Mouse (Mus musculus) forebrain, postnatal 0 days (tissue): ENCODE results near the gene Ttc39b. TPM values are rescaled to one million over a fixed set of nuclear protein-coding genes. Genes with fewer than 3 reads are reported as not detected.
A peak's percentile ranks its signal among the peaks of the same experiment; 100 is the strongest.
"Not testable (repeated sequence)": the region's sequence is repeated elsewhere in the genome, so short reads cannot be mapped to it uniquely, and the experiment has no call there.

Experiments
- ATAC-seq: fragments of 200-750 bp; cut with Nextera tagmentation; 2 replicates; pipeline ENCODE4 v1.8.0; 2017; ENCODE audit warnings: mild to moderate bottlenecking, moderate library complexity
- DNase-seq: peaks from one replicate; pipeline ENCODE4 v3.0.0-alpha.2; 2015
- H3K27ac ChIP-seq: fragments of 300-500 bp; sonication (generic); 2 replicates; pipeline ENCODE4 v1.5.1; 2014; ENCODE audit warnings: low read depth, mild to moderate bottlenecking, antibody characterized with exemption, low read length, moderate library complexity, mixed read lengths
- H3K27me3 ChIP-seq: fragments of 300-500 bp; sonication (generic); 2 replicates; pipeline ENCODE4 v1.6.1; 2014; ENCODE audit warnings: mild to moderate bottlenecking, low read length, mixed read lengths; ENCODE audit not compliant: insufficient read depth
- H3K36me3 ChIP-seq: fragments of 300-500 bp; sonication (generic); 2 replicates; pipeline ENCODE4 v1.6.1; 2014; ENCODE audit warnings: mild to moderate bottlenecking, moderate library complexity; ENCODE audit not compliant: insufficient read depth
- H3K4me1 ChIP-seq: fragments of 300-500 bp; sonication (generic); 2 replicates; pipeline ENCODE4 v1.6.1; 2014; ENCODE audit warnings: antibody characterized with exemption; ENCODE audit not compliant: insufficient read depth
- H3K4me2 ChIP-seq: fragments of 300-500 bp; sonication (generic); 2 replicates; pipeline ENCODE4 v1.6.1; 2014; ENCODE audit warnings: low read depth, mild to moderate bottlenecking, moderate library complexity
- H3K4me3 ChIP-seq: fragments of 300-500 bp; sonication (generic); 2 replicates; pipeline ENCODE4 v1.5.1; 2014; ENCODE audit warnings: low read depth, low read length, mixed read lengths
- H3K9ac ChIP-seq: fragments of 300-500 bp; sonication (generic); 2 replicates; pipeline ENCODE4 v1.6.1; 2014; ENCODE audit warnings: mild to moderate bottlenecking
- H3K9me3 ChIP-seq: fragments of 300-500 bp; sonication (generic); 2 replicates; pipeline ENCODE4 v1.6.1; 2016; ENCODE audit warnings: low read length
- CTCF ChIP-seq: sonication (generic); IDR thresholded peaks from 2 replicates; pipeline ENCODE4 v1.5.1; 2016; ENCODE audit warnings: antibody characterized with exemption, control low read depth, low read depth
- WGBS: fragments of 180-500 bp; shearing (Covaris S2); extraction: QIAGEN DNeasy Blood & Tissue Kit; methylation state at CpG from one replicate; pipeline ENCODE4 v1.1.7; 2014; 5-methylcytosine and 5-hydroxymethylcytosine counted together
- polyA plus RNA-seq: library from polyadenylated mRNA; unstranded; fragments of >200 nt; fragmentation: Nextera tagmentation; extraction: Ambion mirVana; gene quantifications from 2 replicates; pipeline ENCODE4 v1.2.1, GENCODE M21; 2015
- total RNA-seq: library from RNA; depleted of rRNA; stranded (reverse); fragments of >200 nt; gene quantifications from 2 replicates; pipeline ENCODE4 v1.2.3, GENCODE M21; 2014

Ttc39b gene
- total and polyA plus RNA-seq, 2 experiments from 2014 or later: 4.6 to 20.3 TPM

GRCm38 (mm10) chr4:83241630-83242029 is 82.4 kb downstream of the Ttc39b start:
- Histone ChIP-seq H3K4me3 (no peak overlapping the region), H3K4me2 (no peak overlapping the region), H3K36me3 (peaks cover 4% of the 10 kb centered on the region; the same call in 1 of the 2 replicates), H3K9ac (no peak overlapping the region), H3K4me1 (no peaks in the 10 kb centered on the region), H3K9me3 (no peaks in the 10 kb centered on the region), H3K27me3 (no peaks in the 10 kb centered on the region), H3K27ac (no peak overlapping the region)
- no peak for TF ChIP-seq CTCF
- 61% methylated on average over 5 of the region's 5 CpGs for WGBS
- ATAC-seq (no peak), DNase-seq (no peak)

- ATAC-seq (no peak), DNase-seq (no peak)
- H3K9me3 ChIP-seq: no peaks in the 10 kb centered on the region
- no peak overlapping the region for H3K9ac ChIP-seq
- TF ChIP-seq CTCF: no peak
- 59% methylated on average over 5 of the region's 5 CpGs for WGBS
- no peaks in the 10 kb centered on the region for H3K27me3 ChIP-seq
- no peak overlapping the region for H3K27ac ChIP-seq
- H3K4me2 ChIP-seq: no peak overlapping the region
- peaks cover 4% of the 10 kb centered on the region; the same call in 1 of the 2 replicates for H3K36me3 ChIP-seq
- no peaks in the 10 kb centered on the region for H3K4me1 ChIP-seq
- H3K4me3 ChIP-seq: no peak overlapping the region
These were observed 86.4 kb downstream of the Ttc39b start for GRCm38 (mm10) chr4:83237656-83238055.

- not testable (repeated sequence) for H3K27ac ChIP-seq, H3K9ac ChIP-seq, H3K4me1 ChIP-seq, DNase-seq, H3K4me2 ChIP-seq, H3K9me3 ChIP-seq, H3K27me3 ChIP-seq, H3K36me3 ChIP-seq, ATAC-seq, H3K4me3 ChIP-seq
- WGBS: 47% methylated on average over 1 of the region's 3 CpGs
These were observed 88.8 kb downstream of the Ttc39b start for GRCm38 (mm10) chr4:83235304-83235703.

- DNase-seq (no peak), ATAC-seq (no peak)
- Histone ChIP-seq H3K27me3 (no peaks in the 10 kb centered on the region), H3K36me3 (peaks cover 8% of the 10 kb centered on the region; the same call in 1 of the 2 replicates), H3K4me3 (no peak overlapping the region), H3K9ac (no peak overlapping the region), H3K4me1 (0 out of 2 replicates have a peak, but pooled peaks cover 3% of the 10 kb centered on the region), H3K27ac (0 out of 2 replicates have a peak overlapping the region, but pooled peaks have one; percentile 29), H3K4me2 (no peak overlapping the region), H3K9me3 (no peaks in the 10 kb centered on the region)
- WGBS: 48% methylated on average over 11 of the region's 11 CpGs
- no peak for TF ChIP-seq CTCF
These were observed 89.3 kb downstream of the Ttc39b start for GRCm38 (mm10) chr4:83234739-83235138.

GRCm38 (mm10) chr4:83234132-83234531 is 89.9 kb downstream of the Ttc39b start:
- no peak for ATAC-seq
- Histone ChIP-seq H3K27me3 (no peaks in the 10 kb centered on the region), H3K9me3 (no peaks in the 10 kb centered on the region), H3K9ac (no peak overlapping the region), H3K4me2 (no peak overlapping the region), H3K4me3 (no peak overlapping the region), H3K36me3 (peaks cover 8% of the 10 kb centered on the region; the same call in 1 of the 2 replicates), H3K27ac (0 out of 2 replicates have a peak overlapping the region, but pooled peaks have one; percentile 83), H3K4me1 (0 out of 2 replicates have a peak, but pooled peaks cover 3% of the 10 kb centered on the region)
- no peak for TF ChIP-seq CTCF
- no peak for DNase-seq
- WGBS: 86% methylated on average over 7 of the region's 7 CpGs

- Histone ChIP-seq H3K27me3 (no peaks in the 10 kb centered on the region), H3K4me3 (peak overlapping the region; percentile 9; the same call in 1 of the 2 replicates), H3K9ac (0 out of 2 replicates have a peak overlapping the region, but pooled peaks have one; percentile 31), H3K4me2 (peak overlapping the region; percentile 40), H3K27ac (peak overlapping the region; percentile 83), H3K36me3 (peaks cover 8% of the 10 kb centered on the region; the same call in 1 of the 2 replicates), H3K4me1 (0 out of 2 replicates have a peak, but pooled peaks cover 3% of the 10 kb centered on the region), H3K9me3 (no peaks in the 10 kb centered on the region)
- TF ChIP-seq CTCF: no peak
- ATAC-seq (peak; percentile 82), DNase-seq (peak; percentile 80)
- WGBS: 54% methylated on average over 22 of the region's 22 CpGs
These were observed 90.6 kb downstream of the Ttc39b start for GRCm38 (mm10) chr4:83233181-83234123.
